Mouse (Mus musculus) CD4-positive, CD25-positive, alpha-beta regulatory T cell (primary cell): Measurements from ENCODE around the gene Fip1l1. TPM values are rescaled to one million over a fixed set of nuclear protein-coding genes. Genes with fewer than 3 reads are reported as not detected.

Source experiments
- polyA plus RNA-seq: library from polyadenylated mRNA; unstranded; fragments of 100-300 nt; shearing (Covaris generic); gene quantifications from one replicate; pipeline ENCODE4 v1.2.1, GENCODE M21; 2017

Gene Fip1l1
- 135 TPM for polyA plus RNA-seq

DNA sequence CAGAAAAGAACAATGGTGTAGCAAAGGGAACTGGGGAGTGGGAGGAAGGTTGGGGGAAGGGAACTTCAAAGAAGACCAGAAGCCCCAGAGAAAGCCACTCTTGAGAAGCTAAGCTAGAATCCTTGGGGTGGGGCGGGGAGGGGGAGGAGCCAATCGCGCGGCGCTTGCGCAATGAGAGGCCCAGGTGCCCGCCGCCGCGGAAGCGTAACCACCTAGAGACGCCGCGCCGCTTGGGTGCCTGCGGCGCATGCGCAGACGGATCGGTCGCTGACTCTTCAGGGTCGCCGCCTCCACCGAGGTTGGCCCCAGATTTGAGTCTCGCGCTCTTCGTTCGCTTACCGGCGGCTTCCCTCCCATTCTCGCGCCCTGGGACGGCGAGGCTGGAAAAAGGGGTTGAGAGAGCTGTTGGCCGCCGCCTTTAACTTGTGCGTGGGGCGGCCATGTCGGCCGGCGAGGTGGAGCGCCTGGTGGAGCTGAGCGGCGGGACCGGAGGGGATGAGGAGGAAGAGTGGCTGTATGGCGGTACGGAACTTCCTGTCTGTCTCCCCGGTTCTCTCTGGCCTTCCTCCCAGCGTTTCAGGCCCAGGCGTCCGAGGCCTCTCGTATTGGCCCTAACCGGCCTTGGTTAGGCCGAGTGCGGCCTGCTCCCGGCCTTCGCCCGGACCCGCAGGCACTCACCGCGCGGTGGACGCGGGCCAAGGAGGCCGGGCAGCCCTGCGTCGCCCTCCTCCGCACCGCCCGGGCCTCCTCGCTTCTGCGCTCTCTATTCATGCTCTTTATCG lies at the start of gene Fip1l1:
Gene Fip1l1, plus strand, starts transcription at position 210 of the 782 bp plus-strand sequence.

GRCm38 (mm10) chr5:74531630-74532280 lies 3.5 kb upstream of the Fip1l1 start, which contains the start of gene Scfd2:
TSS of gene Scfd2 (minus strand) at chr5:74531759.

Other genes starting within 250 kb of the Fip1l1 start
- 22.9 TPM for gene Scfd2, start 3.7 kb upstream of the Fip1l1 start, polyA plus RNA-seq
- gene Lnx1, start 167.5 kb downstream of the Fip1l1 start, polyA plus RNA-seq: 0.28 TPM